Mouse (Mus musculus): ENCODE results near the gene Rab11b. TPM values are rescaled to one million over a fixed set of nuclear protein-coding genes. Genes with fewer than 3 reads are reported as not detected.

Rab11b gene
- polyA plus RNA-seq, 1 experiment: 126 TPM

DNA sequence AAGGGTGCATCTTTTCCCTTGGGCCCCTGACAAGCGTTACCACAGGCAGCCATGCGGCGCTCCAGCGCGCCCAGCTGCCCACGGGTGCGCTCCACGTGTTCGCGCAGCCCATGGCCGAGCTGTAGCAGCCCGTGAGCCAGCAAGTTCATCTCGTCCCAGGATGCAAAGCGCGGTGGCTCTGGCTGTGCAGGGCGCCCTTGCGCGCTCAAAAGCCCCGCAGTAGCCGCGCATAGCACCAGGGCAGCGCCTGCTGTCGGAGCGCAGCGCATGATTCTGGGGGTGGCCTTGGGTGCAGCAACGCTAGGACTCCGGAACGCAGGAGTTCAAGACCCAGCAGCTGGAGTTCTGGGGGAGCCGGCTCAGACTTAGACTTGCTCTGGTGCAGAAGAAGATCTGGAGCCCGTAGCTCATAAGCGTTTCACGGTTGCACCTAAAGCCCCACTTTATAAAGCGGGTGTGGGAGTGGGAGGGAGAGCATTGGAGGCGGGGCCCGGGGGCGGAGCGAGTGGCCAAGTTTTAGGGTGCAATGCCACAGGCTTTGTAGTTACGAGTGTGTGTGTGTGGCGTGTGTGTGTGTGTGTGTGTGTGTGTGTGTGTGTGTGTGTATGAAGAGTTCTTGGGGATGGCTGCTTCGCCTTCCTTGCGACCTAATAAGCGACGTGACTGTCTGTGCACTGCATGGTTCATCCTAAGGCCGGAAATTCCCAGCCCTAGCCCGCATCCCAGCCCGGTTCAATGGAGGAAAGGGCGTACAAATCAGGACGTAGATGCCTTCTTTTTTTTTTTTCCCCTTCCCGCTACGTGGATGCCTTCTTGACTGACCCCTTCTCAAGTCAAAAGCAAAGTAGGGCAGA is 21.0 kb upstream of the Rab11b start, which contains the start of gene Angptl4:
Angptl4 (minus strand) TSS at position 707 of the 854 bp plus-strand sequence.
- H3K27me3 ChIP-seq (ENCODE audit: control insufficient read depth, insufficient read depth, insufficient read length): no peaks in the 10 kb centered on the region
- peaks cover 12% of the 10 kb centered on the region for H3K36me3 ChIP-seq (ENCODE audit: control insufficient read depth, insufficient read depth)
- peak within 1 kb of the TSS; percentile 25 for H3K4me3 ChIP-seq
- H3K79me2 ChIP-seq (ENCODE audit: control insufficient read depth, insufficient read depth): no peaks in the 10 kb centered on the region
- H3ac ChIP-seq (ENCODE audit: control insufficient read depth, insufficient read length): peak within 1 kb of the TSS; percentile 8
- TF ChIP-seq USF1 (IDR thresholded peaks at IDR 0.05; ENCODE audit: low read depth): peak; percentile 41
- peak; percentile 1 to 71 (median 44) for TF ChIP-seq MYOG (IDR thresholded peaks at IDR 0.05; ENCODE audit: control insufficient read depth in 1 of 3, insufficient read depth in 1 of 3, insufficient read length in 2 of 3, low read depth in 2 of 3)
- peak; percentile 24 for TF ChIP-seq TCF3 (IDR thresholded peaks at IDR 0.05; ENCODE audit: insufficient read length, low read depth)
- TF ChIP-seq REST (IDR thresholded peaks at IDR 0.05; ENCODE audit: insufficient read depth, insufficient read length): no peak
- TF ChIP-seq E2F4 (IDR thresholded peaks at IDR 0.05; ENCODE audit: insufficient read depth): no peak
- TF ChIP-seq POLR2A (IDR thresholded peaks at IDR 0.05; ENCODE audit: insufficient read length, low read depth): peak; percentile 68
- TF ChIP-seq MYOD1 (IDR thresholded peaks at IDR 0.05; ENCODE audit: control insufficient read depth in 1 of 3, insufficient read length in 2 of 3, low read depth in 2 of 3): peak in 2 of 3 experiments; percentile 32 to 63
- TF ChIP-seq MAX (IDR thresholded peaks at IDR 0.05; ENCODE audit: low read depth): peak; percentile 36
- peak within 1 kb of the TSS; percentile 88 for H3K4me2 ChIP-seq (ENCODE audit: low read depth)

DNA sequence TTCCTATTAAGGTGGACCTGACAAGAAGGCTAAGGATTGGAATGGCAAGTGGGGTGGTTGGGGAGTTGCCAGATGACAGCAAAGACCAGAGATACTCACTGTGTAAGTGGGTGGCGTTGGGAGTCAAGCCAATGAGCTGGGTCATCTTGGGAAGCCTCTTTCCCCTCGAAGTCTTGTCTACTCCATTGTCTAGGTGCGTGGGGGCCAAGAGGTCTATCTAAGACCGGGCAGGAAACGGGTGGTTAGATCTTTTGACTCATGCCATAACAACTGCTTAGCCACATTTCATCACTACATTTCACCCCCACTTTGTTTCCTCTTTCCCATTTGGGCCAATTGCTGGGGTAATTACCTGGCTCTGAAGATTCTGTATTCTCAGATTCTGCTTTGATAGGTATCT is 20.1 kb upstream of the Rab11b start:
- 0 out of 2 replicates have a peak, but pooled peaks have one; percentile 40 for TF ChIP-seq CEBPB (IDR thresholded peaks at IDR 0.05; ENCODE audit: insufficient read depth, poor library complexity, severe bottlenecking)
- peak in 1 of 3 experiments; percentile 53 for TF ChIP-seq MYOD1 (IDR thresholded peaks at IDR 0.05; ENCODE audit: control insufficient read depth in 1 of 3, insufficient read length in 2 of 3, low read depth in 2 of 3)
- TF ChIP-seq USF1 (IDR thresholded peaks at IDR 0.05; ENCODE audit: low read depth): no peak
- Histone ChIP-seq H3K79me2 (ENCODE audit: control insufficient read depth, insufficient read depth) (no peaks in the 10 kb centered on the region), H3K4me2 (ENCODE audit: low read depth) (peak overlapping the region; percentile 88), H3K27me3 (ENCODE audit: control insufficient read depth, insufficient read depth, insufficient read length) (no peaks in the 10 kb centered on the region), H3ac (ENCODE audit: control insufficient read depth, insufficient read length) (peak overlapping the region; percentile 8), H3K36me3 (ENCODE audit: control insufficient read depth, insufficient read depth) (peaks cover 21% of the 10 kb centered on the region), H3K4me3 (peak overlapping the region; percentile 25)

DNA sequence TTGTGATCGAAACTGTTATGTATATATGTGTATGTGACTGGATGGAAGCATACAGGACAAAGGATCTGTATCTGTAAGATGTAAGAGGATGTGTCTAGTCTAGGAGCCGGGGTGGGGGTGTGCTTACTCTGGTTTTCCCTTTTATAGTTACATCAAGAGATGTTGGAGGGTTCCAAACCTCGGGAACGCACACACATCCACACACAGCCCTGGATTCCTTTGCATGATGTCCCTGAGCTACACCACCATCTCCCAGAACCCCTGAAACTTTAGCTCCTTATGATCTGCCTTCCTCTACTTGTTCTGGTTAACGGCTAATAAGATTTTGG is 19.6 kb upstream of the Rab11b start:
- no peaks in the 10 kb centered on the region for H3K27me3 ChIP-seq (ENCODE audit: control insufficient read depth, insufficient read depth, insufficient read length)
- TF ChIP-seq TCF3 (IDR thresholded peaks at IDR 0.05; ENCODE audit: insufficient read length, low read depth): no peak
- H3K4me3 ChIP-seq: peak overlapping the region; percentile 25
- peaks cover 21% of the 10 kb centered on the region for H3K36me3 ChIP-seq (ENCODE audit: control insufficient read depth, insufficient read depth)
- H3K79me2 ChIP-seq (ENCODE audit: control insufficient read depth, insufficient read depth): no peaks in the 10 kb centered on the region
- peak overlapping the region; percentile 88 for H3K4me2 ChIP-seq (ENCODE audit: low read depth)
- H3ac ChIP-seq (ENCODE audit: control insufficient read depth, insufficient read length): no peak overlapping the region

DNA sequence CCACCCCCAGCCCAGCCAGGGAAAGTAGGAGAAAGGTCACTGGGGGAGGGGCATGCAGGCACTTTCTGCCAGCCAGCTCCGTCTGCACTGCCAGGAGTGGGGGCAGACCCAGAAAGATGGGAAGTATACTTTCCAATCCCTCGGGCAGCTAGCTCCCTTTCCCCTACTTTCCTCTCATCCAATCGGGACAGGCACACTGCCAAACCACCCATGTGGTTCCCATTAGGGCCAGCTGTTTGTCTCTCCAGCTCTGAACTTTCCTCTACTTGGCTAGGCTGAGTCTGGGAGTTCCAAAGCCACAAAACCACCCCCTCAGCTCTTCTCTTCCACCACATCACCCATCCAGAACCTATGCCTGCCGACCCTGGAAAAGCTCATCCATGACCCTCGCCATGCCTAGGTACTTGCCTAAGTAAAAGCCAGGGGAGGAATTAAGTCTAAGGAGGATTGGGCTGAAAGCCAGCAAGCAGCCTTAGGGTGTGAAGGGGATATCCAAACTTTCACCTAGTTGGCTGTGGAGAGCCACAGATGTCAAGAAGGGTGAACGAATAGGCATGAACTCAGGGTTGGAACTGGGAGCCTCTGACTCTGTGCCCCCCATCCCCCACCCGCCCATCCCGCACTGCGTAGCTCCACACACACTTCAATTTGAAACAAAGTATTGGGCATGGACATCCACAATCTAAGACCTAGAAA is 19.1 kb upstream of the Rab11b start:
- TF ChIP-seq POLR2AphosphoS2 (IDR thresholded peaks at IDR 0.05; ENCODE audit: insufficient read length, low read depth) (no peak), POLR2A (IDR thresholded peaks at IDR 0.05; ENCODE audit: insufficient read length, low read depth) (no peak), MAX (IDR thresholded peaks at IDR 0.05; ENCODE audit: low read depth) (no peak), E2F4 (IDR thresholded peaks at IDR 0.05; ENCODE audit: insufficient read depth) (no peak), TCF3 (IDR thresholded peaks at IDR 0.05; ENCODE audit: insufficient read length, low read depth) (peak; percentile 51), MYOG (IDR thresholded peaks at IDR 0.05; ENCODE audit: control insufficient read depth in 1 of 3, insufficient read depth in 1 of 3, insufficient read length in 2 of 3, low read depth in 2 of 3) (peak; percentile 40 to 84 (median 77)), REST (IDR thresholded peaks at IDR 0.05; ENCODE audit: insufficient read depth, insufficient read length) (no peak), TCF12 (IDR thresholded peaks at IDR 0.05; ENCODE audit: insufficient read depth, poor library complexity, severe bottlenecking) (peak; percentile 91), USF1 (IDR thresholded peaks at IDR 0.05; ENCODE audit: low read depth) (peak; percentile 22), SRF (IDR thresholded peaks at IDR 0.05; ENCODE audit: control insufficient read depth, insufficient read length, low read depth) (no peak), MYOD1 (IDR thresholded peaks at IDR 0.05; ENCODE audit: control insufficient read depth in 1 of 3, insufficient read length in 2 of 3, low read depth in 2 of 3) (peak; percentile 56 to 88 (median 82)), CEBPB (IDR thresholded peaks at IDR 0.05; ENCODE audit: insufficient read depth, poor library complexity, severe bottlenecking) (no peak)
- Histone ChIP-seq H3ac (ENCODE audit: control insufficient read depth, insufficient read length) (no peak overlapping the region), H3K4me3 (peak overlapping the region; percentile 25), H3K79me2 (ENCODE audit: control insufficient read depth, insufficient read depth) (no peaks in the 10 kb centered on the region), H3K27me3 (ENCODE audit: control insufficient read depth, insufficient read depth, insufficient read length) (no peaks in the 10 kb centered on the region), H3K36me3 (ENCODE audit: control insufficient read depth, insufficient read depth) (peaks cover 21% of the 10 kb centered on the region), H3K4me2 (ENCODE audit: low read depth) (peak overlapping the region; percentile 88)

DNA sequence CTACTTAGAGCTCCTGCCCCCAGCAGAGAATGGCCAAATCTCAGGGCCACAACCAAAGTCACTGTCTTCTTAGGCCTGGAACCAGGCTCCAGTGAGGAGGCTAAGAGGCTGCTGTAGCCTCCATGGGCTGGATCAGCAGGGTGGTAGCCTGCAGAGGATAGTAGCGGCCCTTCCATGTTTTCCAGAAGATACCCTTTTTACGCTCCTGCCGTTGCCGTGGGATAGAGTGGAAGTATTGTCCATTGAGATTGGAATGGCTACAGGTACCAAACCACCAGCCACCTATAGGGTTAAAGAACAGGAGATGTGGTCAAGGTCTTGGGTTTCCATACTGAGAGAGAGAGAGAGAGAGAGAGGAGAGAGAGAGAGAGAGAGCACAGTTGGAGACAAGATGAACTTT is 15.0 kb upstream of the Rab11b start:
- H3K79me2 ChIP-seq (ENCODE audit: control insufficient read depth, insufficient read depth): no peaks in the 10 kb centered on the region
- H3ac ChIP-seq (ENCODE audit: control insufficient read depth, insufficient read length): no peak overlapping the region
- TF ChIP-seq POLR2A (IDR thresholded peaks at IDR 0.05; ENCODE audit: insufficient read length, low read depth): no peak
- no peak for TF ChIP-seq MAX (IDR thresholded peaks at IDR 0.05; ENCODE audit: low read depth)
- no peak for TF ChIP-seq TCF3 (IDR thresholded peaks at IDR 0.05; ENCODE audit: insufficient read length, low read depth)
- no peak for TF ChIP-seq E2F4 (IDR thresholded peaks at IDR 0.05; ENCODE audit: insufficient read depth)
- no peak for TF ChIP-seq POLR2AphosphoS2 (IDR thresholded peaks at IDR 0.05; ENCODE audit: insufficient read length, low read depth)
- no peak for TF ChIP-seq MYOD1 (IDR thresholded peaks at IDR 0.05; ENCODE audit: control insufficient read depth in 1 of 3, insufficient read length in 2 of 3, low read depth in 2 of 3)
- no peak for TF ChIP-seq REST (IDR thresholded peaks at IDR 0.05; ENCODE audit: insufficient read depth, insufficient read length)
- TF ChIP-seq TCF12 (IDR thresholded peaks at IDR 0.05; ENCODE audit: insufficient read depth, poor library complexity, severe bottlenecking): no peak
- no peak for TF ChIP-seq MYOG (IDR thresholded peaks at IDR 0.05; ENCODE audit: control insufficient read depth in 1 of 3, insufficient read depth in 1 of 3, insufficient read length in 2 of 3, low read depth in 2 of 3)
- no peak for TF ChIP-seq USF1 (IDR thresholded peaks at IDR 0.05; ENCODE audit: low read depth)
- no peak for TF ChIP-seq SRF (IDR thresholded peaks at IDR 0.05; ENCODE audit: control insufficient read depth, insufficient read length, low read depth)
- TF ChIP-seq CEBPB (IDR thresholded peaks at IDR 0.05; ENCODE audit: insufficient read depth, poor library complexity, severe bottlenecking): no peak

More for the DNA sequence above, 15.0 kb upstream of the Rab11b start:
- Histone ChIP-seq H3K4me2 (ENCODE audit: low read depth) (no peak overlapping the region), H3K27me3 (ENCODE audit: control insufficient read depth, insufficient read depth, insufficient read length) (no peaks in the 10 kb centered on the region), H3K36me3 (ENCODE audit: control insufficient read depth, insufficient read depth) (peaks cover 21% of the 10 kb centered on the region), H3K4me3 (no peak overlapping the region)
